13 mouse cellular contexts compared by ENCODE assay signal in the genomic region with DNA sequence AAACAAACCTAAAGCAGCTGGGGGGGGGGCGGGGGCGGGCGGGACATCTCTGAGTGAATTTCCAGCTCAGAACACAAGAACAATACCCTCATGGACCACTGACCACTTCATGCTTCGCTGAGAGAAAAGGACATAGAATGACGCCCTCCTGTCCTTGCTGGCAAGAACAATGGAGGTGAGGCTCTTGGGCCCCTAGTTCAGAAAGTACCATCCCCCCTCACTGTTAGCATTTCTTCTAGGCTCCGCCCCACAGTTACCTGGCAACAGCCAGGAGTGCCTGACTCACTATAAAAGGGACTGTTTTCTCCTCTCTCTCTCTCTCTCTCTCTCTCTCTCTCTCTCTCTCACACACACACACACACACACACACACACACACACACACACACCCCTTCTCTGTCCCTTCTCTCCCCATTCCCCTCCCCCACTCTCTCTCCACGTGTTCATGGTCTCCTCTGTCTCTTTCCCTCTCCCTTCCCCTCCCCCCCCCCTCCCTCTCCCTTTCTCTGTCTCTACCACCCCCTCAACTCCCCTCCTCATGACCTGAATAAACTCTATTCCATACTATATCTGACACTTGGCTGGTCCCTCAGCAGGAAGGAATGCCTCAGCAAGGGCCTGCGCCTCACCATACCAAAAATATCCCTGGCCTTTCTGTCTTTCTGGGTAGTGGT. TPM values are rescaled to one million over a fixed set of nuclear protein-coding genes. Genes with fewer than 3 reads are reported as not detected.
DNase-seq lines count a peak whose midpoint lies in the region; ATAC-seq lines count a peak whose summit lies in the region.
"Had no signal": no experiment of that assay in that cellular context is flagged by ENCODE, and none has a peak within 500 bp of the region (broad histone marks: within the 10 kb centered on the region; RNA-seq: fewer than 3 reads in every experiment).

No protein-coding gene starts in this region.

- no peak overlapping the region for H3K4me2 ChIP-seq in neural tube, embryonic 15.5 days
- no peak overlapping the region for H3K4me2 ChIP-seq in embryonic facial prominence, embryonic 14.5 days (ENCODE audit: low read depth, low read length)
- H3K4me2 ChIP-seq: embryonic facial prominence, embryonic 12.5 days had no signal

- WGBS in neural tube, embryonic 15.5 days = 15% methylated on average over 8 of the region's 8 CpGs
- WGBS in embryonic facial prominence, embryonic 14.5 days = 29% methylated on average over 6 of the region's 8 CpGs

- H3K27ac ChIP-seq in neural tube, embryonic 15.5 days (replicated peaks) = no peak overlapping the region
- no peak overlapping the region for H3K27ac ChIP-seq in embryonic facial prominence, embryonic 14.5 days (replicated peaks; ENCODE audit: low read depth, low read length)
- H3K27ac ChIP-seq: embryonic facial prominence, embryonic 12.5 days had no signal

- no peaks in the 10 kb centered on the region for H3K36me3 ChIP-seq in neural tube, embryonic 15.5 days
- no peaks in the 10 kb centered on the region for H3K36me3 ChIP-seq in embryonic facial prominence, embryonic 14.5 days (ENCODE audit: control insufficient read depth, insufficient read depth, low read length)
- H3K36me3 ChIP-seq: embryonic facial prominence, embryonic 12.5 days had no signal

- H3K4me3 ChIP-seq in neural tube, embryonic 15.5 days (replicated peaks) = no peak overlapping the region
- no peak overlapping the region for H3K4me3 ChIP-seq in embryonic facial prominence, embryonic 14.5 days (ENCODE audit: low read depth, low read length)
- H3K4me3 ChIP-seq: embryonic facial prominence, embryonic 12.5 days had no signal

- peak; percentile 32 for DNase-seq in neural tube, embryonic 10.5 days (ENCODE audit: extremely low spot score, low spot score)
- DNase-seq in embryonic facial prominence, embryonic 14.5 days (ENCODE audit: low spot score) = peak; percentile 31
- peak; percentile 58 for DNase-seq in mesoderm, embryonic 11.5 days (ENCODE audit: low read depth, low spot score)
- DNase-seq in frontal cortex, postnatal 36 days (ENCODE audit: low spot score in 2 of 2) = no peak
- no peak for DNase-seq in layer of hippocampus, postnatal 25 days (ENCODE audit: extremely low spot score in 1 of 2, low spot score in 1 of 2)
- DNase-seq in frontal cortex, postnatal 25 days (ENCODE audit: low spot score in 2 of 2) = no peak
- DNase-seq: gastrocnemius, postnatal 36 days had no signal

- peaks cover 10% of the 10 kb centered on the region for H3K4me1 ChIP-seq in neural tube, embryonic 15.5 days
- no peaks in the 10 kb centered on the region for H3K4me1 ChIP-seq in embryonic facial prominence, embryonic 14.5 days (ENCODE audit: control insufficient read depth, insufficient read depth, low read length)
- H3K4me1 ChIP-seq: embryonic facial prominence, embryonic 12.5 days had no signal

- no peaks in the 10 kb centered on the region for H3K9me3 ChIP-seq in neural tube, embryonic 15.5 days (replicated peaks)
- no peaks in the 10 kb centered on the region for H3K9me3 ChIP-seq in embryonic facial prominence, embryonic 14.5 days (ENCODE audit: control insufficient read depth, low read length)
- H3K9me3 ChIP-seq: embryonic facial prominence, embryonic 12.5 days had no signal

- H3K9ac ChIP-seq in neural tube, embryonic 15.5 days (replicated peaks) = no peak overlapping the region
- H3K9ac ChIP-seq in embryonic facial prominence, embryonic 14.5 days (ENCODE audit: low read depth, low read length) = no peak overlapping the region
- H3K9ac ChIP-seq: embryonic facial prominence, embryonic 12.5 days had no signal

- no peak for ATAC-seq in neural tube, embryonic 15.5 days (ENCODE audit: low FRiP score)
- no peak for ATAC-seq in embryonic facial prominence, embryonic 14.5 days (ENCODE audit: low read depth)
- ATAC-seq: Patski had no signal

- no peaks in the 10 kb centered on the region for H3K27me3 ChIP-seq in neural tube, embryonic 15.5 days (replicated peaks)
- H3K27me3 ChIP-seq in embryonic facial prominence, embryonic 14.5 days (replicated peaks; ENCODE audit: control insufficient read depth, insufficient read depth, low read length) = 0 out of 2 replicates have a peak, but pooled peaks cover 5% of the 10 kb centered on the region

RNA-seq across cellular contexts. Expression of a gene that starts 4.6 kb away (rescaled TPM):
- 0.33 and 0.55 TPM in 2 replicates for polyA plus RNA-seq in neural tube, embryonic 15.5 days (2015; fragmentation: Nextera tagmentation; extraction: Ambion mirVana)
- polyA plus RNA-seq in embryonic facial prominence, embryonic 14.5 days (2014; fragmentation: Nextera tagmentation; extraction: Ambion mirVana) = 0.34 TPM in 1 of 2 replicates, not detected in the other
- total RNA-seq in layer of hippocampus, postnatal 25 days (2021) = not detected
- total RNA-seq: gastrocnemius, postnatal 36 days; hematopoietic stem cell, adult 5-6 weeks; layer of hippocampus, adult 8-10 months had no signal
- polyA plus RNA-seq: Patski; small intestine, adult 2 months had no signal

Comparison
In these comparisons a context has a peak if more than half of its experiments do, and no peak if none do; other contexts are left out.
1. DNase-seq: peak in neural tube, embryonic 10.5 days (single experiment), embryonic facial prominence, embryonic 14.5 days (single experiment) and mesoderm, embryonic 11.5 days (single experiment); none in frontal cortex, postnatal 36 days (0 of 2), layer of hippocampus, postnatal 25 days (0 of 2) and frontal cortex, postnatal 25 days (0 of 2).